Mouse (Mus musculus) G1E (cell line): ENCODE data around the gene Arsg.

Experiments
- CTCF ChIP-seq: IDR thresholded peaks from 2 replicates; pipeline ENCODE4 v1.5.1; 2012; ENCODE audit warnings: low read depth, low read length, inconsistent platforms, mixed read lengths
- GATA1 ChIP-seq: IDR thresholded peaks from 2 replicates; pipeline ENCODE4 v1.6.1; 2012; ENCODE audit warnings: borderline replicate concordance, low read length, inconsistent platforms, mixed read lengths
- GATA2 ChIP-seq: IDR thresholded peaks from 2 replicates; pipeline ENCODE4 v1.6.1; 2012; ENCODE audit warnings: low read depth, low read length, inconsistent platforms, borderline replicate concordance
- POLR2AphosphoS5 ChIP-seq: IDR thresholded peaks from 2 replicates; pipeline ENCODE4 v1.6.1; 2012; ENCODE audit warnings: low read depth, low read length, inconsistent platforms; ENCODE audit not compliant: insufficient replicate concordance
- TAL1 ChIP-seq: conservative IDR thresholded peaks from 2 replicates; pipeline ENCODE4 v1.6.1; 2012; ENCODE audit warnings: low read depth, low read length, inconsistent platforms, mixed read lengths

DNA sequence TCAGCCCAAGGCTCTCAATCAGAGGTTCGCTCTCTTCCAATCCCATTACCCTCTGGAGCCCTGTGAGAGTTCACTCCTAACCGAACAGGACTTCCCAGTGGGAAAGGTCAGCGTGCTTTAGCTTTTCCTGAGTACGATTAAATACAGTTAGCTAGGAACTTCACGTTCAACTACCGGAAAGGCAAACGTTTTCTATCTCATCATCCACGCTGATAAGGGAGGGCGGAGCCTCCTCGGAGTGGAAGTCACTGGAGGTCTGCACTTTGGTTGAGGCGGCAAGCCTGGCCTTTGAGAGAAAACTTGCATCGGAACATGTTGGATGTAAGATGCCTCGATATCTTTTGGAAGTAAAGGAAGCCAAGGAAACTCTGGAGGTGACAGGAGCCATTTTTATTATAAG is 113.8 kb downstream of the Arsg start:
- TF ChIP-seq GATA1 (no peak), CTCF (no peak), GATA2 (no peak), TAL1 (no peak), POLR2AphosphoS5 (no peak)
